In genomic region chr19:5051515-5051914, GRCm38 (mm10) we compare ENCODE assay signal across 9 mouse cellular contexts. TPM values are rescaled to one million over a fixed set of nuclear protein-coding genes. Genes with fewer than 3 reads are reported as not detected.
DNase-seq lines count a peak whose midpoint lies in the region; ATAC-seq and TF ChIP-seq lines count a peak whose summit lies in the region.
"Had no signal": no experiment of that assay in that cellular context is flagged by ENCODE, and none has a peak within 500 bp of the region (broad histone marks: within the 10 kb centered on the region; RNA-seq: fewer than 3 reads in every experiment).

No protein-coding gene starts in this region.

- no peaks in the 10 kb centered on the region for H3K9me3 ChIP-seq in kidney, embryonic 15.5 days (replicated peaks)
- H3K9me3 ChIP-seq in E14TG2a.4 (ENCODE audit: low read length): no peaks in the 10 kb centered on the region
- H3K9me3 ChIP-seq in limb, embryonic 12.5 days: no peaks in the 10 kb centered on the region

- no peak for ATAC-seq in kidney, embryonic 15.5 days (replicated peaks; ENCODE audit: low FRiP score)
- no peak for ATAC-seq in limb, embryonic 12.5 days (ENCODE audit: insufficient number of reproducible peaks, insufficient read depth, low FRiP score, low TSS enrichment, low read depth)

- peaks cover 37% of the 10 kb centered on the region for H3K4me1 ChIP-seq in kidney, embryonic 15.5 days
- H3K4me1 ChIP-seq in E14TG2a.4 (replicated peaks; ENCODE audit: low read depth, low read length): peaks cover 76% of the 10 kb centered on the region
- peaks cover 34% of the 10 kb centered on the region for H3K4me1 ChIP-seq in limb, embryonic 12.5 days (replicated peaks)

- DNase-seq in kidney, adult 18-20 months: no peak
- DNase-seq in Muller cell, postnatal 12 days (ENCODE audit: inconsistent ontology term): peak; percentile 12
- DNase-seq in yolk sac, embryonic 10.5 days (ENCODE audit: low spot score): no peak
- DNase-seq in urinary bladder, postnatal 25 days (ENCODE audit: low spot score): no peak
- DNase-seq in kidney, adult 11 months: no peak
- DNase-seq: thymus, adult 2 months had no signal

- TF ChIP-seq CTCF in E14TG2a.4 (conservative IDR thresholded peaks at IDR 0.05; ENCODE audit: low read length): no peak

- no peak overlapping the region for H3K9ac ChIP-seq in kidney, embryonic 15.5 days
- H3K9ac ChIP-seq in limb, embryonic 12.5 days (replicated peaks): no peak overlapping the region

- H3K27me3 ChIP-seq in kidney, embryonic 15.5 days: peaks cover 43% of the 10 kb centered on the region
- peaks cover 35% of the 10 kb centered on the region for H3K27me3 ChIP-seq in E14TG2a.4 (ENCODE audit: insufficient read depth, low read length)
- peaks cover 49% of the 10 kb centered on the region for H3K27me3 ChIP-seq in limb, embryonic 12.5 days

- peaks cover 35% of the 10 kb centered on the region for H3K36me3 ChIP-seq in kidney, embryonic 15.5 days
- H3K36me3 ChIP-seq in E14TG2a.4 (ENCODE audit: insufficient read depth, low read length): peaks cover 58% of the 10 kb centered on the region
- H3K36me3 ChIP-seq in limb, embryonic 12.5 days: peaks cover 33% of the 10 kb centered on the region

- H3K4me2 ChIP-seq in kidney, embryonic 15.5 days: peak overlapping the region; percentile 54
- peak overlapping the region; percentile 36; the same call in 1 of the 2 replicates for H3K4me2 ChIP-seq in limb, embryonic 12.5 days

- H3K4me3 ChIP-seq in kidney, embryonic 15.5 days (replicated peaks): peak overlapping the region; percentile 37
- H3K4me3 ChIP-seq in E14TG2a.4 (replicated peaks; ENCODE audit: low read length): peak overlapping the region; percentile 77
- 0 out of 2 replicates have a peak overlapping the region, but pooled peaks have one; percentile 17 for H3K4me3 ChIP-seq in limb, embryonic 12.5 days (replicated peaks)

- 68% methylated on average over 3 of the region's 3 CpGs for WGBS in kidney, embryonic 15.5 days
- WGBS in limb, embryonic 12.5 days: 40% methylated on average over 3 of the region's 3 CpGs

- no peak overlapping the region for H3K27ac ChIP-seq in kidney, embryonic 15.5 days
- no peak overlapping the region for H3K27ac ChIP-seq in limb, embryonic 12.5 days

RNA-seq across cellular contexts. Expression of gene Rin1, which starts 1.2 kb away (rescaled TPM):
- 3.0 and 4.2 TPM in 2 replicates for polyA plus RNA-seq in kidney, embryonic 15.5 days (2015; fragmentation: Nextera tagmentation; extraction: Ambion mirVana)
- 2.4 and 2.5 TPM in 2 replicates for polyA plus RNA-seq in limb, embryonic 12.5 days (2016; fragmentation: Nextera tagmentation; extraction: Ambion mirVana)

RNA-seq across cellular contexts. Expression of gene Brms1, which starts 10.4 kb away (rescaled TPM):
- polyA plus RNA-seq in kidney, embryonic 15.5 days (2015; fragmentation: Nextera tagmentation; extraction: Ambion mirVana): 44.0 and 51.6 TPM in 2 replicates
- polyA plus RNA-seq in limb, embryonic 12.5 days (2016; fragmentation: Nextera tagmentation; extraction: Ambion mirVana): 48.3 and 49.5 TPM in 2 replicates

RNA-seq across cellular contexts. Expression of gene AC124502.3, which starts 12.8 kb away (rescaled TPM):
- 2.1 and 2.3 TPM in 2 replicates for polyA plus RNA-seq in kidney, embryonic 15.5 days (2015; fragmentation: Nextera tagmentation; extraction: Ambion mirVana)
- polyA plus RNA-seq in limb, embryonic 12.5 days (2016; fragmentation: Nextera tagmentation; extraction: Ambion mirVana): 2.4 and 4.1 TPM in 2 replicates

RNA-seq across cellular contexts. Expression of gene B4gat1, which starts 12.9 kb away (rescaled TPM):
- 51.0 and 51.7 TPM in 2 replicates for polyA plus RNA-seq in kidney, embryonic 15.5 days (2015; fragmentation: Nextera tagmentation; extraction: Ambion mirVana)
- 42.3 and 44.8 TPM in 2 replicates for polyA plus RNA-seq in limb, embryonic 12.5 days (2016; fragmentation: Nextera tagmentation; extraction: Ambion mirVana)

RNA-seq across cellular contexts. Expression of gene Cd248, which starts 16.4 kb away (rescaled TPM):
- 50.3 and 74.1 TPM in 2 replicates for polyA plus RNA-seq in kidney, embryonic 15.5 days (2015; fragmentation: Nextera tagmentation; extraction: Ambion mirVana)
- polyA plus RNA-seq in limb, embryonic 12.5 days (2016; fragmentation: Nextera tagmentation; extraction: Ambion mirVana): 30.6 and 38.1 TPM in 2 replicates

Comparison
In these comparisons a context has a peak if more than half of its experiments do, and no peak if none do; other contexts are left out.
1. H3K4me3 ChIP-seq: peak in every context shown above with its lines; median percentile 77 in E14TG2a.4; 37 in kidney, embryonic 15.5 days; 17 in limb, embryonic 12.5 days.